Mouse (Mus musculus): ENCODE measurements at regions not wholly inside any gene's neighbourhood (a gene's known extent, or its start where the extent isn't known, plus 50 kb on each side); places are given as distances from the start of the nearest gene placed in this dataset.

- Histone ChIP-seq H3K36me3 (no peaks in the 10 kb centered on the region), H3K4me1 (no peaks in the 10 kb centered on the region), H3K4me3 (no peak overlapping the region), H3K9me3 (no peaks in the 10 kb centered on the region), H3K9ac (replicated peaks) (no peak overlapping the region), H3K27me3 (no peaks in the 10 kb centered on the region), H3K27ac (replicated peaks) (no peak overlapping the region), H3K4me2 (replicated peaks) (no peak overlapping the region)
- no peak for ATAC-seq (ENCODE audit: low FRiP score, low read depth)
- 73% methylated on average over 7 of the region's 7 CpGs for WGBS
These were observed 137.3 kb upstream of the Gk2 start for GRCm38 (mm10) chr5:97594081-97594480.

- Histone ChIP-seq H3K36me3 (no peaks in the 10 kb centered on the region), H3K27ac (replicated peaks) (no peak overlapping the region), H3K9ac (replicated peaks) (no peak overlapping the region), H3K4me1 (no peaks in the 10 kb centered on the region), H3K4me2 (replicated peaks) (no peak overlapping the region), H3K9me3 (no peaks in the 10 kb centered on the region), H3K27me3 (no peaks in the 10 kb centered on the region), H3K4me3 (no peak overlapping the region)
- 80% methylated on average over 2 of the region's 2 CpGs for WGBS
- no peak; the same call in 1 of the 2 replicates for ATAC-seq (ENCODE audit: low FRiP score, low read depth)
These were observed 125.7 kb upstream of the Gk2 start for GRCm38 (mm10) chr5:97582509-97582908.

GRCm38 (mm10) chr5:97565486-97565885 lies 108.7 kb upstream of the Gk2 start:
- no peak overlapping the region for H3K9ac ChIP-seq (replicated peaks)
- ATAC-seq (ENCODE audit: low FRiP score, low read depth): no peak
- no peaks in the 10 kb centered on the region for H3K27me3 ChIP-seq
- no peak overlapping the region for H3K4me2 ChIP-seq (replicated peaks)
- no peaks in the 10 kb centered on the region for H3K4me1 ChIP-seq
- no peak overlapping the region for H3K4me3 ChIP-seq
- H3K9me3 ChIP-seq: no peaks in the 10 kb centered on the region
- H3K36me3 ChIP-seq: no peaks in the 10 kb centered on the region
- H3K27ac ChIP-seq (replicated peaks): no peak overlapping the region
- WGBS: 82% methylated on average over 5 of the region's 5 CpGs

GRCm38 (mm10) chr5:97563724-97564123 lies 106.9 kb upstream of the Gk2 start:
- Histone ChIP-seq H3K36me3 (no peaks in the 10 kb centered on the region), H3K27ac (replicated peaks) (no peak overlapping the region), H3K4me1 (no peaks in the 10 kb centered on the region), H3K4me3 (no peak overlapping the region), H3K9ac (replicated peaks) (no peak overlapping the region), H3K27me3 (no peaks in the 10 kb centered on the region), H3K9me3 (no peaks in the 10 kb centered on the region), H3K4me2 (replicated peaks) (no peak overlapping the region)
- 83% methylated on average over 6 of the region's 6 CpGs for WGBS
- no peak for ATAC-seq (ENCODE audit: low FRiP score, low read depth)

GRCm38 (mm10) chr5:97554274-97554673 lies 97.5 kb upstream of the Gk2 start:
- H3K9ac ChIP-seq (replicated peaks): no peak overlapping the region
- H3K27ac ChIP-seq (replicated peaks): no peak overlapping the region
- ATAC-seq (ENCODE audit: low FRiP score, low read depth): no peak
- H3K27me3 ChIP-seq: no peaks in the 10 kb centered on the region
- H3K9me3 ChIP-seq: no peaks in the 10 kb centered on the region
- no peak overlapping the region for H3K4me2 ChIP-seq (replicated peaks)
- 87% methylated on average over 6 of the region's 6 CpGs for WGBS
- H3K4me3 ChIP-seq: no peak overlapping the region
- H3K4me1 ChIP-seq: no peaks in the 10 kb centered on the region
- H3K36me3 ChIP-seq: no peaks in the 10 kb centered on the region

- Histone ChIP-seq H3K9me3 (no peaks in the 10 kb centered on the region), H3K27me3 (no peaks in the 10 kb centered on the region), H3K4me3 (no peak overlapping the region), H3K4me1 (no peaks in the 10 kb centered on the region), H3K36me3 (no peaks in the 10 kb centered on the region), H3K27ac (replicated peaks) (no peak overlapping the region), H3K4me2 (replicated peaks) (no peak overlapping the region), H3K9ac (replicated peaks) (no peak overlapping the region)
- no peak for ATAC-seq (ENCODE audit: low FRiP score, low read depth)
- WGBS: 57% methylated on average over 3 of the region's 3 CpGs
These were observed 96.3 kb upstream of the Gk2 start for GRCm38 (mm10) chr5:97553122-97553521.

GRCm38 (mm10) chr5:97537492-97538257 lies 80.9 kb upstream of the Gk2 start:
- Histone ChIP-seq H3K27ac (replicated peaks) (no peak overlapping the region), H3K4me1 (peaks cover 4% of the 10 kb centered on the region; the same call in 1 of the 2 replicates), H3K4me3 (no peak overlapping the region), H3K4me2 (replicated peaks) (no peak overlapping the region), H3K27me3 (no peaks in the 10 kb centered on the region), H3K36me3 (no peaks in the 10 kb centered on the region), H3K9me3 (no peaks in the 10 kb centered on the region), H3K9ac (replicated peaks) (no peak overlapping the region)
- WGBS: 11% methylated on average over 3 of the region's 3 CpGs
- ATAC-seq (ENCODE audit: low FRiP score, low read depth): peak; percentile 68

- Histone ChIP-seq H3K27ac (replicated peaks) (no peak overlapping the region), H3K4me2 (replicated peaks) (no peak overlapping the region), H3K27me3 (no peaks in the 10 kb centered on the region), H3K4me1 (peaks cover 4% of the 10 kb centered on the region; the same call in 1 of the 2 replicates), H3K9me3 (no peaks in the 10 kb centered on the region), H3K9ac (replicated peaks) (no peak overlapping the region), H3K4me3 (no peak overlapping the region), H3K36me3 (no peaks in the 10 kb centered on the region)
- WGBS: 77% methylated on average over 5 of the region's 5 CpGs
- ATAC-seq (ENCODE audit: low FRiP score, low read depth): no peak
These were observed 76.9 kb upstream of the Gk2 start for GRCm38 (mm10) chr5:97533733-97534132.

GRCm38 (mm10) chr5:97527555-97527954 lies 70.7 kb upstream of the Gk2 start:
- H3K4me3 ChIP-seq: no peak overlapping the region
- H3K9ac ChIP-seq (replicated peaks): no peak overlapping the region
- no peaks in the 10 kb centered on the region for H3K9me3 ChIP-seq
- no peaks in the 10 kb centered on the region for H3K4me1 ChIP-seq
- H3K4me2 ChIP-seq (replicated peaks): no peak overlapping the region
- no peak for ATAC-seq (ENCODE audit: low FRiP score, low read depth)
- H3K36me3 ChIP-seq: no peaks in the 10 kb centered on the region
- H3K27ac ChIP-seq (replicated peaks): no peak overlapping the region
- no peaks in the 10 kb centered on the region for H3K27me3 ChIP-seq
- WGBS: 84% methylated on average over 5 of the region's 5 CpGs

Data from midbrain, embryonic 12.5 days (tissue).